Mouse (Mus musculus) thymus, adult 2 months (tissue): ENCODE measurements around the gene Snd1.

ENCODE experiments used
- CTCF ChIP-seq: fragments of 200-500 bp; IDR thresholded peaks from 2 replicates; pipeline ENCODE4 v1.5.1; 2012; ENCODE audit warnings: mild to moderate bottlenecking, control low read depth, low read length, moderate library complexity, borderline replicate concordance; ENCODE audit not compliant: control insufficient read depth, poor library complexity, insufficient read depth; ENCODE audit errors: extremely low read depth
- POLR2A ChIP-seq: fragments of 200-500 bp; IDR thresholded peaks from 2 replicates; pipeline ENCODE4 v1.6.1; 2012; ENCODE audit warnings: mild to moderate bottlenecking, low read length, control low read depth, moderate library complexity; ENCODE audit not compliant: control insufficient read depth, poor library complexity, insufficient read depth; ENCODE audit errors: extremely low read depth

GRCm38 (mm10) chr6:28831854-28832750, 357.2 kb downstream of the Snd1 start:
- TF ChIP-seq CTCF (no peak), POLR2A (no peak)
